ENCODE assay signal across 26 mouse cellular contexts in the genomic region with DNA sequence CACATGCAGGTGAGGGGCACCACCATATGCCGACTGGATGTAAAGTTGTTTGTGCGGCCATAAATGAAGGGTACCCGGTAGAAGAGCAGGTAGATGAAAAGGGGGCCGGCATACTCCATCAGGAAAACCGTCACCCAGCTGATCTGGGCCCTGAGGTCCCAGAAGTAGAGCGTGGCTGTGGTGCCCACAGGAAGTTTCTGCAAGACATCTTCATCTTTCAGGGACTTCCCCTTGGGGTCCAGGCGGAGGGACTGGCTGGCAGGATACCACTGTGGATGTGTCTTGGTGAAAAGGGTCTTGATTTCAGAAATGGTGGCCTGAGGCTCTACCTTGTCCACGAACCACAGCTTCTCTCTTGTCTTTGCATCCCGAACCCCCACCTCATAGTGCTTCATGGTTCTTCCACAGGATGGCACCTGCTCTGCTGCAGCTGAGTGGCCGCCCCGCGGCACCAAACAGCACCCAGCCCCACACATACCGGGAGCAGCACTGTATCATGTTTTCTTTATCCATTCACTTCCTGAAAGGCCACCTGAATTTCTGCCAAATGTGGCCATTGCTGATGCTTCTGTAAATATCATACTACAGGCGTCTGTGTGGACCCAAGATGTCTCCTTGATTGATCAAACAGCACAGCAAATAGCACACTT.
DNase-seq lines count a peak whose midpoint lies in the region; ATAC-seq and TF ChIP-seq lines count a peak whose summit lies in the region.
"Had no signal": no experiment of that assay in that cellular context is flagged by ENCODE, and none has a peak within 500 bp of the region (broad histone marks: within the 10 kb centered on the region; RNA-seq: fewer than 3 reads in every experiment).

No protein-coding gene starts in this region.

- H3K4me3 ChIP-seq in hindbrain, embryonic 13.5 days: no peak overlapping the region
- no peak overlapping the region for H3K4me3 ChIP-seq in layer of hippocampus, adult 2 months
- H3K4me3 ChIP-seq: embryonic facial prominence, embryonic 13.5 days; erythroblast, embryonic 14.5 days; forebrain, embryonic 12.5 days; heart, embryonic 12.5 days; limb, embryonic 10.5 days; liver, embryonic 15.5 days; lung, embryonic 15.5 days; midbrain, embryonic 10.5 days; stomach, embryonic 15.5 days had no signal

- H3K27ac ChIP-seq in hindbrain, embryonic 13.5 days: no peak overlapping the region
- H3K27ac ChIP-seq in layer of hippocampus, adult 2 months: no peak overlapping the region
- H3K27ac ChIP-seq: embryonic facial prominence, embryonic 13.5 days; forebrain, embryonic 12.5 days; limb, embryonic 10.5 days; liver, embryonic 15.5 days; lung, embryonic 15.5 days; midbrain, embryonic 10.5 days; stomach, embryonic 15.5 days had no signal

- H3K9ac ChIP-seq in hindbrain, embryonic 13.5 days: no peak overlapping the region
- H3K9ac ChIP-seq: embryonic facial prominence, embryonic 13.5 days; forebrain, embryonic 12.5 days; heart, embryonic 12.5 days; liver, embryonic 15.5 days; lung, embryonic 15.5 days; stomach, embryonic 15.5 days had no signal

- no peak for TF ChIP-seq CTCF in layer of hippocampus, adult 2 months (conservative IDR thresholded peaks at IDR 0.05)

- peak; percentile 26 for DNase-seq in 416B (ENCODE audit: low read depth)
- DNase-seq in induced T-regulatory cell, adult 2 months (ENCODE audit: low read depth): peak; percentile 35
- DNase-seq in thymus, postnatal 25 days: peak; percentile 46
- no peak for DNase-seq in layer of hippocampus, postnatal 25 days (ENCODE audit: extremely low spot score in 1 of 2, low spot score in 1 of 2)
- no peak for DNase-seq in layer of hippocampus, adult 2 months (ENCODE audit: low spot score in 2 of 2)
- DNase-seq: adrenal gland, adult 2 months; cerebellum, adult 11-12 months; cerebellum, postnatal 25 days; embryo, embryonic 11 days; gastrocnemius, postnatal 10 days; heart, adult 18-20 months; heart, postnatal 10 days; kidney, adult 18-20 months; liver; lung, postnatal 4 days had no signal

- 93% methylated on average over 14 of the region's 14 CpGs for WGBS in hindbrain, embryonic 13.5 days

- ATAC-seq in CD4-positive, CD25-positive, alpha-beta regulatory T cell, adult 4 months: peak; percentile 38
- ATAC-seq in hindbrain, embryonic 13.5 days (ENCODE audit: low FRiP score): no peak

- H3K4me2 ChIP-seq in hindbrain, embryonic 13.5 days: no peak overlapping the region
- H3K4me2 ChIP-seq: embryonic facial prominence, embryonic 13.5 days; forebrain, embryonic 12.5 days; heart, embryonic 12.5 days; liver, embryonic 15.5 days; lung, embryonic 15.5 days; stomach, embryonic 15.5 days had no signal

- H3K4me1 ChIP-seq in hindbrain, embryonic 13.5 days (replicated peaks): no peaks in the 10 kb centered on the region
- H3K4me1 ChIP-seq: embryonic facial prominence, embryonic 13.5 days; forebrain, embryonic 12.5 days; heart, embryonic 12.5 days; limb, embryonic 10.5 days; liver, embryonic 15.5 days; lung, embryonic 15.5 days; midbrain, embryonic 10.5 days; stomach, embryonic 15.5 days had no signal

- no peaks in the 10 kb centered on the region for H3K27me3 ChIP-seq in hindbrain, embryonic 13.5 days
- H3K27me3 ChIP-seq: embryonic facial prominence, embryonic 13.5 days; forebrain, embryonic 12.5 days; heart, embryonic 12.5 days; liver, embryonic 15.5 days; lung, embryonic 15.5 days; stomach, embryonic 15.5 days had no signal

- no peaks in the 10 kb centered on the region for H3K9me3 ChIP-seq in hindbrain, embryonic 13.5 days
- H3K9me3 ChIP-seq: embryonic facial prominence, embryonic 13.5 days; forebrain, embryonic 12.5 days; limb, embryonic 10.5 days; liver, embryonic 15.5 days; lung, embryonic 15.5 days; stomach, embryonic 15.5 days had no signal

- no peaks in the 10 kb centered on the region for H3K36me3 ChIP-seq in hindbrain, embryonic 13.5 days
- H3K36me3 ChIP-seq: embryonic facial prominence, embryonic 13.5 days; forebrain, embryonic 12.5 days; heart, embryonic 12.5 days; limb, embryonic 10.5 days; liver, embryonic 15.5 days; lung, embryonic 15.5 days; midbrain, embryonic 10.5 days; stomach, embryonic 15.5 days had no signal

Comparison
In these comparisons a context has a peak if more than half of its experiments do, and no peak if none do; other contexts are left out.
1. DNase-seq: peak in 416B (single experiment), induced T-regulatory cell, adult 2 months (single experiment) and thymus, postnatal 25 days (single experiment); none in layer of hippocampus, postnatal 25 days (0 of 2) and layer of hippocampus, adult 2 months (0 of 2).